Mouse (Mus musculus): ENCODE measurements around the gene Tctn1.
A peak's percentile ranks its signal among the peaks of the same experiment; 100 is the strongest.
"Not testable (repeated sequence)": the region's sequence is repeated elsewhere in the genome, so short reads cannot be mapped to it uniquely, and the experiment has no call there.

The Tctn1 gene

GRCm38 (mm10) chr5:122218109-122218905 lies 46.0 kb downstream of the Tctn1 start:
- DNase-seq: no peak

- DNase-seq: no peak
Measured at GRCm38 (mm10) chr5:122217636-122218035, 46.6 kb downstream of the Tctn1 start.

- peak; percentile 1 for DNase-seq
Measured at GRCm38 (mm10) chr5:122213861-122214260, 50.4 kb downstream of the Tctn1 start.

GRCm38 (mm10) chr5:122212820-122213219 lies 51.4 kb downstream of the Tctn1 start:
- not testable (repeated sequence) for DNase-seq

- no peak for DNase-seq
Measured at GRCm38 (mm10) chr5:122212125-122212524, 52.1 kb downstream of the Tctn1 start.

GRCm38 (mm10) chr5:122210890-122211289 lies 53.4 kb downstream of the Tctn1 start:
- no peak for DNase-seq

GRCm38 (mm10) chr5:122209591-122210368 lies 54.5 kb downstream of the Tctn1 start:
- peak; percentile 57 for DNase-seq

GRCm38 (mm10) chr5:122208909-122209308 lies 55.4 kb downstream of the Tctn1 start:
- no peak for DNase-seq

- DNase-seq: no peak
Measured at GRCm38 (mm10) chr5:122206475-122206874, 57.8 kb downstream of the Tctn1 start, which contains the start of gene Hvcn1. Gene Hvcn1 (plus strand): TSS chr5:122206804.

- no peak for DNase-seq
Measured at GRCm38 (mm10) chr5:122204180-122204579, 60.1 kb downstream of the Tctn1 start.

- DNase-seq: no peak
Measured at GRCm38 (mm10) chr5:122201904-122202303, 62.4 kb downstream of the Tctn1 start.

- no peak for DNase-seq
Measured at GRCm38 (mm10) chr5:122200872-122201271, 63.4 kb downstream of the Tctn1 start.

- DNase-seq: no peak
Measured at GRCm38 (mm10) chr5:122192347-122192746, 71.9 kb downstream of the Tctn1 start.

- DNase-seq: no peak
Measured at GRCm38 (mm10) chr5:122191269-122192063, 72.8 kb downstream of the Tctn1 start.

- no peak for DNase-seq
Measured at GRCm38 (mm10) chr5:122190465-122190864, 73.8 kb downstream of the Tctn1 start.

- DNase-seq: no peak
Measured at GRCm38 (mm10) chr5:122189115-122189514, 75.1 kb downstream of the Tctn1 start.
